Mouse (Mus musculus): ENCODE data around the gene Foxn3. TPM values are rescaled to one million over a fixed set of nuclear protein-coding genes. Genes with fewer than 3 reads are reported as not detected.

Gene Foxn3
- polyA plus RNA-seq, 1 experiment from 2014 or later: 54.0 TPM

- Histone ChIP-seq H3K9me3 (replicated peaks; ENCODE audit: low read length) (no peaks in the 10 kb centered on the region), H3K4me3 (replicated peaks; ENCODE audit: low read depth, low read length) (no peak overlapping the region), H3K36me3 (ENCODE audit: insufficient read depth, low read length) (no peaks in the 10 kb centered on the region), H3K4me2 (ENCODE audit: low read length) (peak overlapping the region; percentile 77), H3K27ac (no peak overlapping the region), H3K9ac (ENCODE audit: low read depth, low read length) (no peak overlapping the region), H3K4me1 (replicated peaks; ENCODE audit: insufficient read depth, low read length) (peaks cover 14% of the 10 kb centered on the region), H3K27me3 (ENCODE audit: insufficient read depth, low read length) (no peaks in the 10 kb centered on the region)
- 37% methylated on average over 9 of the region's 9 CpGs for WGBS
- no peak for TF ChIP-seq CTCF (IDR thresholded peaks at IDR 0.05; ENCODE audit: low read depth)
- no peak for DNase-seq (ENCODE audit: low spot score)
- ATAC-seq (replicated peaks; ENCODE audit: low FRiP score, low read depth): no peak
Measured at GRCm38 (mm10) chr12:99564301-99564910, 1.0 kb upstream of the Foxn3 start.

DNA sequence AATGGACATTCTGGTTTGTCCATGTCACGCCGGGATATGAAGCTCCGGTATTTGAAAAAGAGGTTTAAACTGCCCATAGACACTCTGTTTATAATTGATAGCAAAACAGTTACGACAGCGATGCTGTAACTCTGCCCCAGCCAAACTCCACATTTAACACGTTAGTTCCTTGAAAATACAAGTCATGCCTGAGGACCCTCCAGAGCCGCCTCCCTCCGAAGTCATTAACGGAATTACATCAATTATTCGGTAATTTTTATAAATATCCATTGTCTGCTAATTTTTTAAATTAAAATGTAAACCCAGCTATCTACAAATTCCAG, 554 bp downstream of the Foxn3 start:
- no peak for TF ChIP-seq CTCF (IDR thresholded peaks at IDR 0.05; ENCODE audit: low read depth)
- H3K9ac ChIP-seq (ENCODE audit: low read depth, low read length): peak overlapping the region; percentile 84
- no peaks in the 10 kb centered on the region for H3K9me3 ChIP-seq (replicated peaks; ENCODE audit: low read length)
- peak overlapping the region; percentile 77 for H3K4me2 ChIP-seq (ENCODE audit: low read length)
- H3K27me3 ChIP-seq (ENCODE audit: insufficient read depth, low read length): no peaks in the 10 kb centered on the region
- peak overlapping the region; percentile 92 for H3K4me3 ChIP-seq (replicated peaks; ENCODE audit: low read depth, low read length)
- ATAC-seq (replicated peaks; ENCODE audit: low FRiP score, low read depth) (no peak), DNase-seq (ENCODE audit: low spot score) (peak; percentile 74)
- WGBS: 0% methylated on average over 10 of the region's 10 CpGs
- H3K4me1 ChIP-seq (replicated peaks; ENCODE audit: insufficient read depth, low read length): peaks cover 17% of the 10 kb centered on the region
- H3K36me3 ChIP-seq (ENCODE audit: insufficient read depth, low read length): no peaks in the 10 kb centered on the region
- no peak overlapping the region for H3K27ac ChIP-seq

- Histone ChIP-seq H3K4me1 (replicated peaks; ENCODE audit: insufficient read depth, low read length) (peaks cover 17% of the 10 kb centered on the region), H3K27me3 (ENCODE audit: insufficient read depth, low read length) (no peaks in the 10 kb centered on the region), H3K9me3 (replicated peaks; ENCODE audit: low read length) (no peaks in the 10 kb centered on the region), H3K36me3 (ENCODE audit: insufficient read depth, low read length) (no peaks in the 10 kb centered on the region), H3K9ac (ENCODE audit: low read depth, low read length) (peak overlapping the region; percentile 54), H3K4me2 (ENCODE audit: low read length) (peak overlapping the region; percentile 77), H3K4me3 (replicated peaks; ENCODE audit: low read depth, low read length) (peak overlapping the region; percentile 92), H3K27ac (peak overlapping the region; percentile 78)
- 0 out of 2 replicates have a peak, but pooled peaks have one; percentile 27 for TF ChIP-seq CTCF (IDR thresholded peaks at IDR 0.05; ENCODE audit: low read depth)
- ATAC-seq (replicated peaks; ENCODE audit: low FRiP score, low read depth): no peak; the same call in 1 of the 2 replicates
- under 1% methylated on average over 24 of the region's 24 CpGs for WGBS
- peak; percentile 85 for DNase-seq (ENCODE audit: low spot score)
Measured at GRCm38 (mm10) chr12:99562073-99562866, 1.1 kb downstream of the Foxn3 start.

GRCm38 (mm10) chr12:99561333-99561766, 2.0 kb downstream of the Foxn3 start:
- Histone ChIP-seq H3K4me2 (ENCODE audit: low read length) (peak overlapping the region; percentile 77), H3K36me3 (ENCODE audit: insufficient read depth, low read length) (no peaks in the 10 kb centered on the region), H3K9me3 (replicated peaks; ENCODE audit: low read length) (no peaks in the 10 kb centered on the region), H3K27ac (peak overlapping the region; percentile 78), H3K4me3 (replicated peaks; ENCODE audit: low read depth, low read length) (peak overlapping the region; percentile 92), H3K27me3 (ENCODE audit: insufficient read depth, low read length) (no peaks in the 10 kb centered on the region), H3K4me1 (replicated peaks; ENCODE audit: insufficient read depth, low read length) (peaks cover 17% of the 10 kb centered on the region), H3K9ac (ENCODE audit: low read depth, low read length) (no peak overlapping the region)
- ATAC-seq (replicated peaks; ENCODE audit: low FRiP score, low read depth) (no peak), DNase-seq (ENCODE audit: low spot score) (peak; percentile 52)
- TF ChIP-seq CTCF (IDR thresholded peaks at IDR 0.05; ENCODE audit: low read depth): no peak
- WGBS: 28% methylated on average over 3 of the region's 3 CpGs

- peaks cover 17% of the 10 kb centered on the region for H3K4me1 ChIP-seq (replicated peaks; ENCODE audit: insufficient read depth, low read length)
- no peaks in the 10 kb centered on the region for H3K9me3 ChIP-seq (replicated peaks; ENCODE audit: low read length)
- peak overlapping the region; percentile 58 for H3K27ac ChIP-seq
- H3K4me2 ChIP-seq (ENCODE audit: low read length): peak overlapping the region; percentile 77
- H3K9ac ChIP-seq (ENCODE audit: low read depth, low read length): no peak overlapping the region
- H3K4me3 ChIP-seq (replicated peaks; ENCODE audit: low read depth, low read length): no peak overlapping the region
- DNase-seq (ENCODE audit: low spot score) (no peak), ATAC-seq (replicated peaks; ENCODE audit: low FRiP score, low read depth) (peak; percentile 45; the same call in 1 of the 2 replicates)
- TF ChIP-seq CTCF (IDR thresholded peaks at IDR 0.05; ENCODE audit: low read depth): no peak
- H3K27me3 ChIP-seq (ENCODE audit: insufficient read depth, low read length): no peaks in the 10 kb centered on the region
- no peaks in the 10 kb centered on the region for H3K36me3 ChIP-seq (ENCODE audit: insufficient read depth, low read length)
- WGBS: 22% methylated on average over 11 of the region's 11 CpGs
Measured at GRCm38 (mm10) chr12:99560701-99561332, 2.6 kb downstream of the Foxn3 start.

DNA sequence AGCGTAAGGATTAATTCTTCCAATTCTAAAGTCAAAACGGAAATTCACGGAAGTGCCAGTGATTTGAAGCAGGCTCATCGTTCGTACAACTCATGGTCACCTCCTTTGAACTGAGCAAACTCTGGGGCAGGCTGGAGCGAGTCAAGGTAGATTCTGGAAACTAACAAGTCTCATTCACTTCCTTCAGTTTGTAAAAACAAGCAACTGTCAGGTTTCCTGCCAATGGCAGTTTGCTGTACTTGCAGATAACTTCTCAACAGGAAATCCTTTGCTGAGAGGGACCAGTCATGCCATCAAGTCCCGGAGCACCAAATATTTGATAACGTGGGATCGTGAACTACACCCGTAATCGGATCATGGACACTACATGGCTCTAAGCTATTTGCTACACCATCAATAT, 3.9 kb downstream of the Foxn3 start:
- ATAC-seq (replicated peaks; ENCODE audit: low FRiP score, low read depth) (no peak), DNase-seq (ENCODE audit: low spot score) (no peak)
- Histone ChIP-seq H3K9me3 (replicated peaks; ENCODE audit: low read length) (no peaks in the 10 kb centered on the region), H3K27ac (no peak overlapping the region), H3K36me3 (ENCODE audit: insufficient read depth, low read length) (no peaks in the 10 kb centered on the region), H3K9ac (ENCODE audit: low read depth, low read length) (no peak overlapping the region), H3K4me2 (ENCODE audit: low read length) (no peak overlapping the region), H3K27me3 (ENCODE audit: insufficient read depth, low read length) (no peaks in the 10 kb centered on the region), H3K4me1 (replicated peaks; ENCODE audit: insufficient read depth, low read length) (peaks cover 17% of the 10 kb centered on the region), H3K4me3 (replicated peaks; ENCODE audit: low read depth, low read length) (no peak overlapping the region)
- WGBS: 78% methylated on average over 11 of the region's 11 CpGs
- TF ChIP-seq CTCF (IDR thresholded peaks at IDR 0.05; ENCODE audit: low read depth): no peak
